Mouse (Mus musculus) left cerebral cortex, postnatal 4 days (tissue): ENCODE measurements around the gene Egfr. TPM values are rescaled to one million over a fixed set of nuclear protein-coding genes. Genes with fewer than 3 reads are reported as not detected.

ENCODE experiments used
- DNase-seq: peaks from one replicate; pipeline ENCODE4 v3.0.0-alpha.2; 2022
- intact Hi-C: fragments of 180-260 bp; cut with DNase I; formaldehyde crosslinking; loops from one replicate; pipeline ENCODE4 v1.15.1; 2025
- total RNA-seq, 2 experiments: library from RNA; stranded (reverse); gene quantifications; 2 replicates each; pipeline ENCODE4 v1.2.3; 2021

Gene Egfr
- total RNA-seq, 2 experiments from 2014 or later = 18.1 to 20.1 TPM

- DNase-seq = no peak
- intact Hi-C loops = no loop called here
Observed at GRCm38 (mm10) chr11:16950226-16950975, 198.4 kb downstream of the Egfr start.

- intact Hi-C loops = no loop called here
- peak; percentile 97 for DNase-seq
Observed at GRCm38 (mm10) chr11:16950976-16951760, 199.2 kb downstream of the Egfr start, which contains the start of gene Fbxo48. Gene Fbxo48, plus strand, starts transcription at chr11:16951375.

GRCm38 (mm10) chr11:16951761-16952010 lies 199.7 kb downstream of the Egfr start:
- no peak for DNase-seq
- intact Hi-C loops = no loop called here

- no peak for DNase-seq
- intact Hi-C loops = no loop called here
Observed at GRCm38 (mm10) chr11:16956115-16956862, 204.3 kb downstream of the Egfr start.

GRCm38 (mm10) chr11:16957030-16957429 lies 205.0 kb downstream of the Egfr start:
- no peak for DNase-seq
- intact Hi-C loops = no loop called here

- DNase-seq = no peak
- intact Hi-C loops = no loop called here
Observed at GRCm38 (mm10) chr11:16958520-16958919, 206.5 kb downstream of the Egfr start.

Other genes starting within 250 kb of the Egfr start
- 10 to 100 TPM in 1 of 2 experiments, 1 to 10 TPM in 1; 9.4 to 12.2 TPM for gene Sec61g, start 243.7 kb upstream of the Egfr start, total RNA-seq
- gene Fbxo48, start 199.2 kb downstream of the Egfr start, total RNA-seq = 1 to 10 TPM; 2.2 to 2.5 TPM